Mouse (Mus musculus): ENCODE data around the gene Dlg2. TPM values are rescaled to one million over a fixed set of nuclear protein-coding genes. Genes with fewer than 3 reads are reported as not detected.

Dlg2 gene
- polyA plus RNA-seq, 1 experiment from 2014 or later, result 1.3 TPM

DNA sequence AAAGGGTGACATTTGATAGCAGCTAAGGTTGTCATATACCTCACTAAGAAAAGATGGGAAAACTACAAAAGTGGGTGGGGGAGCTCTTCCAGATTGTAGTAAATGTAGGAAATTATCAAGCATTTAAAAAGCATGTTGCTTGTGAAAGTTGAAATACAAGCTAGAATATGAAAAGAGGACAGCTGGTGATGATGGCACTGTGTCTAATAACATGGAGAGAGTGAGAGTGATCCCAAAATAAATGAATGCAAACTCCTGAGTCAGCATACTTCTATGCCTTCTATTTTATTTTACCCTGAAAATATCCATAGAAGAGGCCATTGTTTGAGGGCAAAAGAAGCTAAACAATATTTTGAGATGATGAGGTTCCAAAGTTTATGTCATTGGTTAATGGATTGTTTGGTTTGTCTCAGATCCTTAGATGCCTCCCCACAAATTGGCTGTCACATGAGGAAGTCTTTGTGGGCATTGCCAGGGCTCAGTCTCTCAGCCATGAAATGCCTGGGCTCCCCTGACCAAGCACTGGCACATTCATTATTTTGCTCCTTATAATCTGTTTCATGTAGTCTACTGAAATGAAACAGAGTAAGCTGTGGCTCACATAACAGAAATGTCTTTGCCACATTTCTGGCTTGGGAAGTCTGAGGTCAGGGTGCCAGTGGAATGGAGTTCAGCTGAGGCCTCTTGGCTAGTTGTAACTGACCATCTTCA lies 1276.8 kb downstream of the Dlg2 start:
- no peak overlapping the region for H3K4me3 ChIP-seq
- H3K27me3 ChIP-seq (replicated peaks; ENCODE audit: low read depth, poor library complexity, severe bottlenecking), result no peaks in the 10 kb centered on the region
- H3K9me3 ChIP-seq, result no peaks in the 10 kb centered on the region
- DNase-seq (ENCODE audit: low spot score), result no peak
- no peaks in the 10 kb centered on the region for H3K4me1 ChIP-seq
- no peak overlapping the region for H3K27ac ChIP-seq (replicated peaks)
- H3K36me3 ChIP-seq (replicated peaks), result no peaks in the 10 kb centered on the region

DNA sequence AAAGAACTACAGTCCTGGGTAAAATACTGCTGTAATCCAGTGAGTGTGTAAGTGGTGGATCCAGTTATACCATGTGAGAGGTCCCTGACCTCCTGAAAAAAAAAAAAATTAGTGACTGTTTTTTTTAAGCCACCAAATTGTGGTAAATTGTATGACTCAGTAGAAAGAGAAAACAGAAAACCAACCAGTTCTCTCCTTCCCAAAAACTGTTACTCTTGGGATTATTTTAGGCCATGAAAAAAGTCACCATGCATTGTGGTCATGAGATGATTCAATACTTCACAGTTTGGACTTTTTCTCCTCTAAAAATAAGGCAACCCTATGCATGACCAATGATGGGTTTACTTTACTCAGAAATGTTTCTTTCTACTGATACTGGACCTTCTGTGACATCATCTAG lies 1291.2 kb downstream of the Dlg2 start:
- Histone ChIP-seq H3K27me3 (replicated peaks; ENCODE audit: low read depth, poor library complexity, severe bottlenecking) (no peaks in the 10 kb centered on the region), H3K4me1 (no peaks in the 10 kb centered on the region), H3K36me3 (replicated peaks) (no peaks in the 10 kb centered on the region), H3K4me3 (no peak overlapping the region), H3K27ac (replicated peaks) (no peak overlapping the region), H3K9me3 (no peaks in the 10 kb centered on the region)
- no peak for DNase-seq (ENCODE audit: low spot score)

DNA sequence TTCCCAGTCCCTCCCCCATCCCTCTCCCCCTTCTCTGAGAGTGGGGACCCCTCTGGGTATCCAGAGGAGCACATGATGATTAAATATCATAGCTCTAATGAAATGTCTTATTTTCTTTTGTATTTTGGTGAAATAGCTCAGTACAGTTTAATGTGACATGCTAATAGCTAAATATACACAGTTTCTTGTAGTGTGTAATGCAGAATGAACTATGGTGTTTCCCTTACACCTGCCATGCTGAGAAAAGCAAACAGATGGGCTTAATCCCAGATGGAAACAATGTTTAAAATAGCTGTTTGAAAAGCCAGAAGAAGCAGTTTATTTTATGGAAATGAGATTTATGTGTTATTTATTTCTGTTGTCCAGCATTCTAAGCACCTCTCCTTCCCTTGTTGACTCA lies 1302.2 kb downstream of the Dlg2 start:
- no peaks in the 10 kb centered on the region for H3K9me3 ChIP-seq
- DNase-seq (ENCODE audit: low spot score), result no peak
- H3K4me1 ChIP-seq, result no peaks in the 10 kb centered on the region
- no peak overlapping the region for H3K27ac ChIP-seq (replicated peaks)
- H3K27me3 ChIP-seq (replicated peaks; ENCODE audit: low read depth, poor library complexity, severe bottlenecking), result no peaks in the 10 kb centered on the region
- no peaks in the 10 kb centered on the region for H3K36me3 ChIP-seq (replicated peaks)
- H3K4me3 ChIP-seq, result no peak overlapping the region

DNA sequence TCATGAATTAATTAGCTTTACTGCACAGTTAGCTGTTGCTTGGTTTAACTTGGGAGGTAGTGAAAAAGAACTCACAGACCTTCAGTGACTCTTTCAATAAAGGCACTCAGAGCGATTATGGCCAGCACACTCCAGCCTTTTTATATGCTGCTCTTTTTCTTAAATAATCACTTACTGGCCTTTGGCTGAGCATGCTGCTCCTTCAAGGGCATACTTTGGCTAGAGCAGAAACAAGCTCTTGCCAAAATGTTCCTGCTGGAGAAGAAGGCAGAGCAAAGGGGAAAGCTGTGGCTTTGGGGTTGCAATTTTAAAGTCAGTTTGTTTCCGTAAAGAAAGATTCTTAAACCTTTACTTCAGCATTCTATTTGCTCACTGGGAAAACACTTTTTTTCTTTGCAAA lies 1308.1 kb downstream of the Dlg2 start:
- Histone ChIP-seq H3K4me3 (no peak overlapping the region), H3K27me3 (replicated peaks; ENCODE audit: low read depth, poor library complexity, severe bottlenecking) (no peaks in the 10 kb centered on the region), H3K27ac (replicated peaks) (no peak overlapping the region), H3K9me3 (no peaks in the 10 kb centered on the region), H3K4me1 (no peaks in the 10 kb centered on the region), H3K36me3 (replicated peaks) (no peaks in the 10 kb centered on the region)
- 87% methylated on average over 2 of the region's 2 CpGs for WGBS
- DNase-seq (ENCODE audit: low spot score), result no peak

DNA sequence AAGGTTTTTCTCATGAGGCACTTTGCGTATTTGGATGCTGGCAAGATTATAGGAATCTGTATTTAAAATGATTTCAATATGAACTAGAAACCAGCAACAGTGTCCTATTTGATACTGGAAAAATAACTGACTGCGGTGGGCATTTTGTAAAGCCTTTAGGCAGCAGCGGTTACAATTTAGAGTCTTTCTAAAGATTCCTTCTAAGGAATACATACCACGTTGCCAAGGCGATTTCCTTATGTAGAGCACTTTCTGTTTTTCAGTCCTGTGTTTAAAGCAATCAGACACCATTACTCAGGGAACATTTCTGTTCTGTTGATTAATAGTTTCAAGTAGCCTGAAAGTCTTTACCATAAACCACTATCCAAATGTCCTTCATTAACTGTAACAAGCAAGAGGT lies 1309.0 kb downstream of the Dlg2 start:
- no peak for DNase-seq (ENCODE audit: low spot score)
- WGBS, result 86% methylated on average over 5 of the region's 5 CpGs
- Histone ChIP-seq H3K36me3 (replicated peaks) (no peaks in the 10 kb centered on the region), H3K4me1 (no peaks in the 10 kb centered on the region), H3K27ac (replicated peaks) (no peak overlapping the region), H3K27me3 (replicated peaks; ENCODE audit: low read depth, poor library complexity, severe bottlenecking) (no peaks in the 10 kb centered on the region), H3K9me3 (no peaks in the 10 kb centered on the region), H3K4me3 (no peak overlapping the region)

DNA sequence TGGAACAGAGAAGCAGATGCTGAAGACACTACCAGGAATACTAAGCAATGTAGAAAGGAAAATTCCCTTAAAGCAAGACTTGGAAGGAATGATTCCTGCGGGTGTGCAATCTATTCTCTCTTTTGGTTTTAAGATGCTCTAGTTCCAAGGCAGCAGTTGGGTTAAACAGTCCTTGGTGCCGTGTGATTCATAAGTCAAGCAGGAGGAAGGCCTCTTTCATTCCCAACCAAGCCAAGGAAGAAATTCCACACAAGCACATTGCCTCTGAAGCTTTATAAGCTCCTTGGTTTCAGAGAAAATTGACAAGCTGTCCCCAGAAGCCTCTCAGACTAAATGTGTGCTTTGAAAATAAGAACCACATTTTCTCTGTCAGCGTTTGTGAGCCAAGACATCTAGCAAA lies 1309.4 kb downstream of the Dlg2 start:
- H3K9me3 ChIP-seq, result no peaks in the 10 kb centered on the region
- H3K27ac ChIP-seq (replicated peaks), result no peak overlapping the region
- whole genome bisulfite sequencing, result 74% methylated on average over 3 of the region's 3 CpGs
- no peaks in the 10 kb centered on the region for H3K27me3 ChIP-seq (replicated peaks; ENCODE audit: low read depth, poor library complexity, severe bottlenecking)
- no peaks in the 10 kb centered on the region for H3K4me1 ChIP-seq
- H3K4me3 ChIP-seq, result no peak overlapping the region
- DNase-seq (ENCODE audit: low spot score), result no peak
- no peaks in the 10 kb centered on the region for H3K36me3 ChIP-seq (replicated peaks)

DNA sequence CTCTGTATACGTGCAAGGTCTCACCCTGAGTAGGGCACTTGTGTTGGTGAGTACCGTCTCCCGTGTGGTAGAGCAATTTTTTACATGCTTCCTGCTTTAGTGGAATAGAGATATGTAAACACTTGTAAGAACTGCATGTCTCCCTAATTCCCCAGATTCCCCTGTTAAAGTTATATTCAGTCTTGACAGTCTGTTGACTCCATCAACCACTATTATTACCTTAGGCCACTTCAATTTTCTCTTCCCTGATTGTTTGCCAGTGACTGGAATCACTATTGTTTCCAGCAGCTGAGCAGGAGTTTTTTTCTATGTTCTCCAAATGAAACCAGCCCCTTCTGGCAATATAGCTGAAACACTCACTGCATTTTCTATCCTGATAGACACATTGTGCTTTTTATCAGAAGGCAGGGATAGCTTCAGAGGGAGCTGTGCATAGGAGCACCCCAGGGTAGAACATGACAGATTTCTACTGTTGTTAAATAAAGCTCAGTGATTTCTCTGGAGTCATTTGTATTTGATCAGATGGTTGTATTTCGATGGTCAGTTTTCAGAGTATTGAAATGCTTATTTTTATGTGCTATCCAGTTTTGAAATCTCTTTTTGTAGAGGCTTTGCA lies 1314.6 kb downstream of the Dlg2 start:
- H3K4me1 ChIP-seq, result no peaks in the 10 kb centered on the region
- no peaks in the 10 kb centered on the region for H3K36me3 ChIP-seq (replicated peaks)
- DNase-seq (ENCODE audit: low spot score), result no peak
- 85% methylated on average over 4 of the region's 4 CpGs for WGBS
- no peaks in the 10 kb centered on the region for H3K9me3 ChIP-seq
- no peaks in the 10 kb centered on the region for H3K27me3 ChIP-seq (replicated peaks; ENCODE audit: low read depth, poor library complexity, severe bottlenecking)
- no peak overlapping the region for H3K27ac ChIP-seq (replicated peaks)
- H3K4me3 ChIP-seq, result no peak overlapping the region

DNA sequence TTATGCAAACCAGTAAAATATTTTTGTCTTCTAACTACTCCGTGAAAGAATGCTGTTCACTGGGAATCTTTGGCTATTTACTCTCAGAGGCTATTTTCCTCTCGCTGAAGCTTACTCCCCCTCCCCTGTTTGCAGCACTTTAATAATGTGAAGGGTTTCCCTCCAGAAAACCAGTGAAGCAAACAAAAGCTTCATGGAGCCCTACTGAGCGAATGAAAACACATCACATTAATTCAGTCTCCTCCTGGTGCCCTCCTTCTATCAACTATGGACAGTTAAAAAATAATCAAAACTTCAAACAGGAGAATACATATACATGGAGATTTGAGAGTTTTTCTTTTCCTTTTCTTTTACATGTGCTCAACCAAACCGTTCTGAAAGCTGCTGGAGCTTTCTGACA lies 1330.2 kb downstream of the Dlg2 start:
- WGBS, result 45% methylated on average over 4 of the region's 4 CpGs
- no peaks in the 10 kb centered on the region for H3K36me3 ChIP-seq (replicated peaks)
- H3K4me1 ChIP-seq, result no peaks in the 10 kb centered on the region
- H3K4me3 ChIP-seq, result no peak overlapping the region
- no peaks in the 10 kb centered on the region for H3K27me3 ChIP-seq (replicated peaks; ENCODE audit: low read depth, poor library complexity, severe bottlenecking)
- no peaks in the 10 kb centered on the region for H3K9me3 ChIP-seq
- H3K27ac ChIP-seq (replicated peaks), result no peak overlapping the region
- DNase-seq (ENCODE audit: low spot score), result no peak

DNA sequence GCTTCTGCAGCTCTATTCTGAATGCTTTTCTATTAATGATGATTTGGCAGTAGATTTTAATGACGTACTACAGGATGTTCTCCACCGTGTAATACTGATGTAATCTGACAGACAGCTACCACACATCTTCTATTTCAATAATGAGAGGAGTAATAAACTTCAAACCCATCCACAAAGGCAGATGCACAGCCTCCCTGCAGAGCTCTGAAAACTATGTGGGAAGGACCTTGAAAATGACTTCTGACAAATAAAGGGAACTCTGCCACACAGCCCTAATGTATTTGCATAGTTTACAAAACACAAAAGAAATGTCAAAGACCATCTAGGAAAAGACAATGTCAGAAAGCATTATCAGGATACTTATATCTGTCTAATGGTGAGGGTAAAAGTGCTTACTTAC lies 1334.3 kb downstream of the Dlg2 start:
- Histone ChIP-seq H3K27me3 (replicated peaks; ENCODE audit: low read depth, poor library complexity, severe bottlenecking) (no peaks in the 10 kb centered on the region), H3K9me3 (no peaks in the 10 kb centered on the region), H3K36me3 (replicated peaks) (no peaks in the 10 kb centered on the region)

DNA sequence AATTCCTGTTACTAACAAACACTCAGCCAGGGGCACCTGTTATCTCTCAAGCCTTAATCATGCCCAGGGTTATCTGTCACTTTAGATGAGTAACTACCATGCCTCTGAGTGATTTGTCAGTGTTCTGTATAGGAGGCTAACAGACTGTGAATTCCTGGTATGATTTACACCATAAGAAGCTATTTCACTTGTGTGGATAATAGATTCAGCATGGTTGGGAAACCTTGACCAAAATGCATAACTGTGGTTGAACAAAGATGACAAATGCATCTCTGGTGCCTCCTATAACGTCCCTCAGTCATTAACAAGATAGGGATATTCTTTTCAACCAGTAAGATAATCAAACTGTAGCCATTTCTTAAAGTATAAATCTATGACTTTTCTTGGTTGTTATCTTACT lies 1341.5 kb downstream of the Dlg2 start:
- Histone ChIP-seq H3K27ac (replicated peaks) (no peak overlapping the region), H3K4me1 (no peaks in the 10 kb centered on the region), H3K36me3 (replicated peaks) (no peaks in the 10 kb centered on the region), H3K9me3 (no peaks in the 10 kb centered on the region), H3K4me3 (no peak overlapping the region), H3K27me3 (replicated peaks; ENCODE audit: low read depth, poor library complexity, severe bottlenecking) (no peaks in the 10 kb centered on the region)
- no peak for DNase-seq (ENCODE audit: low spot score)
- 77% methylated on average over 1 of the region's 1 CpGs for whole genome bisulfite sequencing

More for the DNA sequence above, 1334.3 kb downstream of the Dlg2 start:
- Histone ChIP-seq H3K4me3 (no peak overlapping the region), H3K27ac (replicated peaks) (no peak overlapping the region), H3K4me1 (no peaks in the 10 kb centered on the region)
- DNase-seq (ENCODE audit: low spot score), result no peak
- 68% methylated on average over 2 of the region's 2 CpGs for WGBS

DNA sequence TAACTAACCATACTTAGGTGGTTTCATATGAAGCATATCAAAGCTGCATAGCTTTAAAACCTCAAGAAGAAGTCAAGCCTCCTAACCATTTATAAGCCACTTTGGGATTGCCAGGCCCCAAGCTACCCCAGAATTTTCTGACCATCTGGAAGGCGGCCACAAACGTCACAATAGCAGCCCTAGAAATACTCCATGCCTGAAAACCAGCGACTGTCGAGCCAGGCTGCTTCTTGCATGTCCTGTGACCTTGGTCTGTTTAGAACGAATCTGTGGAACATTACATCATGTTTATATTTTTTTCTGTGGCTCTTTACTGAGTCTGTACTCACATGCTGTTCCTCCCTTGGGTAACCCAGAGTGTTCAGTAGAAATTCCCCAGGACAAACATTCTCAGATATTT lies 1355.7 kb downstream of the Dlg2 start:
- H3K4me3 ChIP-seq, result no peak overlapping the region
- DNase-seq (ENCODE audit: low spot score), result no peak
- WGBS, result 84% methylated on average over 5 of the region's 5 CpGs

DNA sequence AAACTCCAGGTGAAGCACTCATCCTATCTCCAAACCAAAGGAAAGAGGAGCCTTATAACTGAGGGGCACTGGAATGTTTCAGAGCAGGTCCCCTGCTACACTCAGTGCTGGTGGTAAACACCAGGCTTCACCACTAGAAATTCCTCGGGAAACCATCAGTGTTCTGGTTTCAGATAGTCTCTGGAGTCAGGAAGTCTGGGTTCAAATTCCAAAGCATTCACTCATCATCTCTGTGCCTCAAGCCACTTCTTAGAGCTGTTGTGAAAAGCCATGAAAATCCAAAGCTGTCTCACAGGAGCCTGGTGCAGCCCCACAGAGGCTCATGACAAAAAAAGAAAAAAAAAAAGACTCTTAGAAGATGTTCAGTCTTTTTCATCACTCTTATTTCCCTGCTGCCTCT lies 1369.3 kb downstream of the Dlg2 start:
- 32% methylated on average over 1 of the region's 1 CpGs for WGBS
- no peak for DNase-seq (ENCODE audit: low spot score)
- no peaks in the 10 kb centered on the region for H3K36me3 ChIP-seq (replicated peaks)
- H3K27me3 ChIP-seq (replicated peaks; ENCODE audit: low read depth, poor library complexity, severe bottlenecking), result no peaks in the 10 kb centered on the region
- no peak overlapping the region for H3K27ac ChIP-seq (replicated peaks)
- no peaks in the 10 kb centered on the region for H3K9me3 ChIP-seq
- H3K4me1 ChIP-seq, result no peaks in the 10 kb centered on the region
- no peak overlapping the region for H3K4me3 ChIP-seq

More for the DNA sequence above, 1355.7 kb downstream of the Dlg2 start:
- Histone ChIP-seq H3K9me3 (no peaks in the 10 kb centered on the region), H3K36me3 (replicated peaks) (no peaks in the 10 kb centered on the region), H3K4me1 (no peaks in the 10 kb centered on the region), H3K27me3 (replicated peaks; ENCODE audit: low read depth, poor library complexity, severe bottlenecking) (no peaks in the 10 kb centered on the region), H3K27ac (replicated peaks) (no peak overlapping the region)

DNA sequence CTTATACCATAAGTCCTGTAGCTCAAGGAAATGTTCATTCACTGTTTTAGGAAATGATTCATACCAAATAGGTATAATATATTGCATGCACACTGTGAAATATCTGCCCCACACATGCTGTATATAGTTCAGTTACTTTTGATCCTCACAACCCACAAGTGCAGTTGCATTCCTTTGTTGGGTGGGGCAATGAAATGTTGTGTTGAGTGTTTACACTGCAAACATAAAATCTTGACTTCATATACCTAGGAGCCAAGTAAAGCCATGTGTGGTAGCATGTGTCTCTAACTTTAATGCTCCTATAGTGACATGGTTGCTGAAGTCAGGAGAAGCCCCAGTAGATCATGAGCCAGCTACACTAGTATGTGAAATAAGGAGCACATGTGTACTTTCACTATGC lies 1372.9 kb downstream of the Dlg2 start:
- H3K27me3 ChIP-seq (replicated peaks; ENCODE audit: low read depth, poor library complexity, severe bottlenecking), result no peaks in the 10 kb centered on the region
- no peak overlapping the region for H3K4me3 ChIP-seq
- no peak overlapping the region for H3K27ac ChIP-seq (replicated peaks)
- no peaks in the 10 kb centered on the region for H3K9me3 ChIP-seq
- DNase-seq (ENCODE audit: low spot score), result no peak
- no peaks in the 10 kb centered on the region for H3K4me1 ChIP-seq
- no peaks in the 10 kb centered on the region for H3K36me3 ChIP-seq (replicated peaks)

Measured in embryonic facial prominence, embryonic 10.5 days (tissue).